Mouse (Mus musculus) lung, adult 2 months (tissue): Measurements from ENCODE around the gene Lrrc1. TPM values are rescaled to one million over a fixed set of nuclear protein-coding genes. Genes with fewer than 3 reads are reported as not detected.

ENCODE experiments used
- DNase-seq: peaks from one replicate; pipeline ENCODE4 v3.0.0; 2022
- H3K4me1 ChIP-seq: fragments of 200-500 bp; 2 replicates; pipeline ENCODE4 v1.6.1; 2011; ENCODE audit warnings: low read length; ENCODE audit not compliant: control insufficient read depth, insufficient read depth
- H3K4me3 ChIP-seq: fragments of 200-500 bp; replicated peaks from 2 replicates; pipeline ENCODE3; 2011; ENCODE audit warnings: low read depth, mild to moderate bottlenecking, control low read depth, low read length; ENCODE audit errors: extremely low read depth
- CTCF ChIP-seq: fragments of 200-500 bp; IDR thresholded peaks from 2 replicates; pipeline ENCODE4 v1.5.1; 2011; ENCODE audit warnings: mild to moderate bottlenecking, low read length, control low read depth; ENCODE audit not compliant: insufficient read depth
- POLR2A ChIP-seq: fragments of 200-500 bp; IDR thresholded peaks from 2 replicates; pipeline ENCODE4 v1.6.1; 2011; ENCODE audit warnings: low read depth, mild to moderate bottlenecking, control low read depth, low read length, borderline replicate concordance; ENCODE audit errors: extremely low read depth
- WGBS: fragments of 180-500 bp; shearing (Covaris S2); methylation state at CpG from one replicate; pipeline ENCODE4 v1.1.7; 2018; 5-methylcytosine and 5-hydroxymethylcytosine counted together
- polyA plus RNA-seq: library from polyadenylated mRNA; depleted of rRNA; stranded (reverse); fragments of >200 nt; gene quantifications from 2 replicates; pipeline ENCODE4 v1.2.3, GENCODE M21; 2012

Lrrc1 gene
- polyA plus RNA-seq, 1 experiment: 45.3 TPM

- WGBS: 85% methylated on average over 12 of the region's 12 CpGs
- no peak for DNase-seq
- H3K4me3 ChIP-seq: no peak overlapping the region
- H3K4me1 ChIP-seq: no peaks in the 10 kb centered on the region
- TF ChIP-seq CTCF: no peak
- TF ChIP-seq POLR2A: no peak
Observed at GRCm38 (mm10) chr9:77471646-77472220, 72.9 kb downstream of the Lrrc1 start.

GRCm38 (mm10) chr9:77469791-77470607 is 74.7 kb downstream of the Lrrc1 start:
- WGBS: 62% methylated on average over 20 of the region's 20 CpGs
- no peak overlapping the region for H3K4me3 ChIP-seq
- no peak for TF ChIP-seq CTCF
- TF ChIP-seq POLR2A: no peak
- H3K4me1 ChIP-seq: no peaks in the 10 kb centered on the region
- no peak for DNase-seq

DNA sequence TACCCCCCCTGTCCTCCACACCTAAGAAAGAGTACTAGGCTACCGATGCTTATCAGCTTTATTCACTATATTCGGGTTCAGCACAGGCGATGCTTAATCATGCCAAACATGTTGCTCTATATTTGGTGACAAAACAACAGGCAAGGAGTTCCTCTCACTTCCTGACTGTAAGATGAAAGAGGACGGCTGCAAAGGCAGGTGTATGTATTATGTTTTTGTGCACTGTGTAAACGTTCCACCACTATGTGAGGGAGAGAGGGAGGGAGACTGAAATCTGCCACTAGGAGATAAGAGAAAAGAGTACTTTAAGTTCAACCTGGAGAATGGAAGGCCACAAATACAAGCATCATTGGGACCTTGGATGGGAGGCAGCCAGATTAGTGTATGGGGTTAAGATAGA is 77.7 kb downstream of the Lrrc1 start:
- no peak overlapping the region for H3K4me3 ChIP-seq
- H3K4me1 ChIP-seq: no peaks in the 10 kb centered on the region
- no peak for DNase-seq
- WGBS: 50% methylated on average over 5 of the region's 5 CpGs
- no peak for TF ChIP-seq POLR2A
- TF ChIP-seq CTCF: no peak

- no peaks in the 10 kb centered on the region for H3K4me1 ChIP-seq
- DNase-seq: no peak
- H3K4me3 ChIP-seq: no peak overlapping the region
- WGBS: 85% methylated on average over 11 of the region's 11 CpGs
- TF ChIP-seq CTCF: no peak
- no peak for TF ChIP-seq POLR2A
Observed at GRCm38 (mm10) chr9:77465401-77465800, 79.3 kb downstream of the Lrrc1 start.

- no peak for DNase-seq
Observed at GRCm38 (mm10) chr9:77463861-77464260, 80.8 kb downstream of the Lrrc1 start.

DNA sequence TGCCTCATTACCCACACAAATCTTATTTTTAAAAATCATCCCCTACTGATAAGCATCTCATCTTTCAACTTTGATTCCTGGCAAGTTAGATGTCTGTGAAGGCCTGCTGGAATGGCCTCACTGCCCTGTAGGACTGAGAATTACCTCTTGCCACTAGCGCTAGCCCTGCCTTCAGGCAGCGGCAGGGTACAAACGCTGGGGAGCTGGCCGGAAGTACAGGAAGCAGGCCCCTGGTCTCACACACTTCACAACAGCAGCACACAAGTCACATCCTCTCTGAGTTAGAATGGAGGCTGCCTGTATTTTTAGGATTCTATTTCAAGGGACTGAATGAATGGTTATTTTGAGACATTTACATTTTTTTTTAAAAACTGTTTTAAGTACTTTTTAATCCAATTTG is 81.5 kb downstream of the Lrrc1 start:
- no peak overlapping the region for H3K4me3 ChIP-seq
- TF ChIP-seq POLR2A (no peak), CTCF (no peak)
- 52% methylated on average over 4 of the region's 4 CpGs for WGBS
- no peak for DNase-seq
- no peaks in the 10 kb centered on the region for H3K4me1 ChIP-seq

More at GRCm38 (mm10) chr9:77463861-77464260, 80.8 kb downstream of the Lrrc1 start:
- no peak overlapping the region for H3K4me3 ChIP-seq
- H3K4me1 ChIP-seq: no peaks in the 10 kb centered on the region
- TF ChIP-seq POLR2A (no peak), CTCF (no peak)
- WGBS: 86% methylated on average over 7 of the region's 7 CpGs

DNA sequence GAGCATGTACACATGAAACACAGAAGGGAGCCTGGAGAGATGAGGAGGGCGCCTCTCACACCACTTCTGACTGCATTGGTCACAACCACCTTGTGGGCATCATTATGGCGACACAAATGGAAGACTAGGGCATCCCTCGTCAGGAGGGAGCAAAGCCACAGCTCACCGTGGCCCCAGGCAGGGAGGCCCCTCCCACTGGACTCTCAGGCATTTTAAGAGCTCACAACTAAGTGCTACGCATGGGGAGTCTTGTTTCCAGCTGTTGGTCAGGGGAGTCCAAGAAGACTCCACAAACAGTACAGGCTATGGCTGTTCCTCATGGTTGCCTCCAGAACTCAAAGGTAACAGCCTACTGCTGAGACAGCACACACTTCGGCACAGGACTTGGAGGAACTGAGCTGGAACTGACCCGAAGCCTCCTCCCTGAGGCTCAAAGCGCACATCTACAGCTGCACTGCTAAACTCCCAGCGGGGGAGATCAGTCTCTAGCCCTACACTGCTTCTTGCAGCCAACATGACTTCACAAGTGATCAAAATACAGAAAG is 83.2 kb downstream of the Lrrc1 start:
- no peak for DNase-seq
- 86% methylated on average over 9 of the region's 9 CpGs for WGBS
- TF ChIP-seq CTCF: no peak
- TF ChIP-seq POLR2A: no peak
- Histone ChIP-seq H3K4me1 (no peaks in the 10 kb centered on the region), H3K4me3 (no peak overlapping the region)

DNA sequence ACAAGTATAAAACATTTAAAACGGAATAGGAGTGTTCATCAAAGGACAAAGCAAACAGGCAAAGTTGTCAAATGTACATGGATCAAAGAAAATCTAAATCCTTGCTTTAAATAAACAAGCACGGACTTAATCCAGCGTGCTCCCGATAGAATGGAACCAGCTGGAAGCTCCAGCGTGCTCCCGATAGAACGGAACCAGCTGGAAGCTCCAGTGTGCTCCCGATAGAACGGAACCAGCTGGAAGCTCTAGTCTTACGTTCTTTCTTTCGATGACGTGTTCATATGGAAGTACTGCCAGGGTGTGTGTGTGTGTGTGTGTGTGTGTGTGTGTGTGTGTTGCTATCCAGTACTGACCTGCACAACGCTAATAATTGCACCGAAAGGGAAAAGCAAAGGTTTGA is 84.3 kb downstream of the Lrrc1 start:
- TF ChIP-seq CTCF (no peak), POLR2A (no peak)
- no peaks in the 10 kb centered on the region for H3K4me1 ChIP-seq
- no peak overlapping the region for H3K4me3 ChIP-seq
- no peak for DNase-seq
- WGBS: 74% methylated on average over 14 of the region's 14 CpGs

GRCm38 (mm10) chr9:77459365-77459764 is 85.3 kb downstream of the Lrrc1 start:
- TF ChIP-seq CTCF (no peak), POLR2A (no peak)
- 74% methylated on average over 2 of the region's 2 CpGs for WGBS
- Histone ChIP-seq H3K4me3 (no peak overlapping the region), H3K4me1 (no peaks in the 10 kb centered on the region)
- no peak for DNase-seq

DNA sequence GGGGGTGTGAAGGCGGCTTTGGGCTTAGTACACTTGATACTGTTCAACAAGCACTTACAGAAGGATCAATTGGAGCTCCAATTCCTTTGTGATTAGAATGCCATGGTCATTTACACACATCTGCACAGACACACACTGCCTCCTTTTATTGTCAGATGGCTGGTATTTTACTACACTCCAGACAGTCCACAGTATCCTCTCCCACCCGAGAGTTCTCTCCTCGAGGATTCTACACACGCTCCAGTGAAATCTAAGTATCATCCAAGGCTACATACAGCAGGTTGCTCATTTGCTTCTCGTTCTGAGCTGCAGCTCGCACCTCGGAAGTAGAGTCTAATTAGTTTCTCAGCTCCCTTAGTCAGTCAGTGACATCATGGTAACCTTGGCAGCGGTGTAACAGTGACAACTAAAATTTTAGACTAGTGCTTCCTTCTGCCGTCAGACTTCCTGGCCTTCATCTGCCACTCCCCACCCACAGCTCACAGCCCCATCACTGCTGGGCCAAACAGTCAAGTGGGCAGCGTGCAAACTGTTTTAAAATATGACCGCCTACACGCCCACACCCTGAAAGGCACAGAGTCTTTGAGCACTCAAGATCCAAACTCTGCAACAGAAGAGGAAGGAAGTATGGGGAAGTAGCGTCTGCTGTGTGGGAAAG is 88.4 kb downstream of the Lrrc1 start:
- H3K4me1 ChIP-seq: no peaks in the 10 kb centered on the region
- H3K4me3 ChIP-seq: no peak overlapping the region
- no peak for TF ChIP-seq CTCF
- TF ChIP-seq POLR2A: no peak
- WGBS: 60% methylated on average over 13 of the region's 13 CpGs
- no peak for DNase-seq
